Mouse (Mus musculus): Measurements from ENCODE around the gene Thap3. TPM values are rescaled to one million over a fixed set of nuclear protein-coding genes. Genes with fewer than 3 reads are reported as not detected.

Gene Thap3
- total and polyA plus RNA-seq, 3 experiments = 11.0 to 27.6 (median 12.8) TPM

GRCm38 (mm10) chr4:152006137-152006536, 17.3 kb upstream of the Thap3 start:
- Histone ChIP-seq H3K4me2 (ENCODE audit: insufficient read depth, low read depth, poor library complexity, severe bottlenecking) (no peak overlapping the region), H3K27ac (ENCODE audit: insufficient read depth, low read depth) (no peak overlapping the region), H3K9ac (ENCODE audit: insufficient read depth, low read depth) (no peak overlapping the region), H3K4me1 (ENCODE audit: control insufficient read depth in 1 of 2, insufficient read depth in 2 of 2) (peaks cover 9 to 24% of the 10 kb centered on the region in 2 experiments), H3K79me2 (replicated peaks; ENCODE audit: control insufficient read depth, extremely low read depth, insufficient read depth, poor library complexity, severe bottlenecking) (0 out of 2 replicates have a peak, but pooled peaks cover 2% of the 10 kb centered on the region), H3K27me3 (replicated peaks) (peaks cover 18% of the 10 kb centered on the region), H3K9me3 (replicated peaks; ENCODE audit: low read length) (no peaks in the 10 kb centered on the region), H3K36me3 (replicated peaks in 1 of 2; ENCODE audit: control insufficient read depth in 1 of 2, insufficient read depth in 1 of 2, low read length in 1 of 2) (no peaks in the 10 kb centered on the region), H3K4me3 (replicated peaks in 1 of 3; ENCODE audit: low read depth in 2 of 3, low read length in 2 of 3, poor library complexity in 1 of 3) (no peak overlapping the region)
- no peak for DNase-seq (ENCODE audit: extremely low read depth)
- dilution Hi-C loops (cut with MboI; ENCODE audit: extremely low pct_ligation_motif_present, extremely low pct_unique_long_range_greater_than_20kb, low sequenced_read_pairs) (no loop called here), in situ Hi-C loops (cut with MboI; ENCODE audit: low pct_ligation_motif_present, low pct_unique_long_range_greater_than_20kb, low sequenced_read_pairs) (no loop called here)
- TF ChIP-seq BHLHE40 (IDR thresholded peaks at IDR 0.05; ENCODE audit: low read depth, low read length) = no peak
- TF ChIP-seq GABPA (IDR thresholded peaks at IDR 0.05; ENCODE audit: insufficient replicate concordance, low read depth, low read length) = no peak
- 0 out of 2 replicates have a peak, but pooled peaks have one; percentile 2 for TF ChIP-seq SMC3 (IDR thresholded peaks at IDR 0.05; ENCODE audit: low read depth, low read length)
- TF ChIP-seq MYC (IDR thresholded peaks at IDR 0.05; ENCODE audit: low read depth, low read length) = peak; percentile 34; the same call in 1 of the 2 replicates
- no peak for TF ChIP-seq MAZ (IDR thresholded peaks at IDR 0.05; ENCODE audit: low read depth, low read length)
- TF ChIP-seq CTCF (conservative IDR thresholded peaks at IDR 0.05 in 1 of 2, IDR thresholded peaks at IDR 0.05 in 1 of 2; ENCODE audit: low read depth in 2 of 2, low read length in 2 of 2) = peak in 1 of 2 experiments; percentile 52; a peak in 2 of 4 replicates

- H3K9me3 ChIP-seq (replicated peaks; ENCODE audit: low read length) = no peaks in the 10 kb centered on the region
These were observed 13.3 kb upstream of the Thap3 start for GRCm38 (mm10) chr4:152002063-152002462.

GRCm38 (mm10) chr4:152001335-152001734, 12.5 kb upstream of the Thap3 start:
- Histone ChIP-seq H3K27ac (ENCODE audit: insufficient read depth, low read depth) (no peak overlapping the region), H3K9ac (ENCODE audit: insufficient read depth, low read depth) (no peak overlapping the region), H3K4me3 (replicated peaks in 1 of 3; ENCODE audit: low read depth in 2 of 3, low read length in 2 of 3, poor library complexity in 1 of 3) (no peak overlapping the region), H3K27me3 (replicated peaks) (peaks cover 15% of the 10 kb centered on the region), H3K79me2 (replicated peaks; ENCODE audit: control insufficient read depth, extremely low read depth, insufficient read depth, poor library complexity, severe bottlenecking) (no peaks in the 10 kb centered on the region), H3K9me3 (replicated peaks; ENCODE audit: low read length) (no peaks in the 10 kb centered on the region), H3K36me3 (replicated peaks in 1 of 2; ENCODE audit: control insufficient read depth in 1 of 2, insufficient read depth in 1 of 2, low read length in 1 of 2) (no peaks in the 10 kb centered on the region), H3K4me2 (ENCODE audit: insufficient read depth, low read depth, poor library complexity, severe bottlenecking) (no peak overlapping the region), H3K4me1 (ENCODE audit: control insufficient read depth in 1 of 2, insufficient read depth in 2 of 2) (peaks cover 5 to 10% of the 10 kb centered on the region in 2 experiments; a peak in 3 of 4 replicates)
- no peak for DNase-seq (ENCODE audit: extremely low read depth)
- dilution Hi-C loops (cut with MboI; ENCODE audit: extremely low pct_ligation_motif_present, extremely low pct_unique_long_range_greater_than_20kb, low sequenced_read_pairs) (no loop called here), in situ Hi-C loops (cut with MboI; ENCODE audit: low pct_ligation_motif_present, low pct_unique_long_range_greater_than_20kb, low sequenced_read_pairs) (no loop called here)
- TF ChIP-seq MYC (IDR thresholded peaks at IDR 0.05; ENCODE audit: low read depth, low read length) = peak; percentile 26; the same call in 1 of the 2 replicates
- TF ChIP-seq JUN (IDR thresholded peaks at IDR 0.05; ENCODE audit: insufficient read depth, low read depth, low read length) = no peak
- no peak for TF ChIP-seq UBTF (IDR thresholded peaks at IDR 0.05; ENCODE audit: low read depth, low read length)

More at GRCm38 (mm10) chr4:152002063-152002462, 13.3 kb upstream of the Thap3 start:
- no peaks in the 10 kb centered on the region for H3K79me2 ChIP-seq (replicated peaks; ENCODE audit: control insufficient read depth, extremely low read depth, insufficient read depth, poor library complexity, severe bottlenecking)
- dilution Hi-C loops (cut with MboI; ENCODE audit: extremely low pct_ligation_motif_present, extremely low pct_unique_long_range_greater_than_20kb, low sequenced_read_pairs) = no loop called here
- no peak overlapping the region for H3K4me2 ChIP-seq (ENCODE audit: insufficient read depth, low read depth, poor library complexity, severe bottlenecking)
- DNase-seq (ENCODE audit: extremely low read depth) = no peak
- H3K27ac ChIP-seq (ENCODE audit: insufficient read depth, low read depth) = no peak overlapping the region
- in situ Hi-C loops (cut with MboI; ENCODE audit: low pct_ligation_motif_present, low pct_unique_long_range_greater_than_20kb, low sequenced_read_pairs) = no loop called here
- peaks cover 14% of the 10 kb centered on the region for H3K27me3 ChIP-seq (replicated peaks)
- no peaks in the 10 kb centered on the region for H3K36me3 ChIP-seq (replicated peaks in 1 of 2; ENCODE audit: control insufficient read depth in 1 of 2, insufficient read depth in 1 of 2, low read length in 1 of 2)
- H3K9ac ChIP-seq (ENCODE audit: insufficient read depth, low read depth) = no peak overlapping the region
- TF ChIP-seq MAFK (IDR thresholded peaks at IDR 0.05; ENCODE audit: insufficient replicate concordance, low read length) = no peak
- TF ChIP-seq CHD2 (IDR thresholded peaks at IDR 0.05; ENCODE audit: low read length) = no peak
- TF ChIP-seq TBP (conservative IDR thresholded peaks at IDR 0.05; ENCODE audit: low read depth, low read length) = no peak
- TF ChIP-seq E2F4 (IDR thresholded peaks at IDR 0.05; ENCODE audit: insufficient replicate concordance, low read depth, low read length) = no peak
- peaks cover 5 to 8% of the 10 kb centered on the region in 2 experiments; a peak in 3 of 4 replicates for H3K4me1 ChIP-seq (ENCODE audit: control insufficient read depth in 1 of 2, insufficient read depth in 2 of 2)
- no peak overlapping the region for H3K4me3 ChIP-seq (replicated peaks in 1 of 3; ENCODE audit: low read depth in 2 of 3, low read length in 2 of 3, poor library complexity in 1 of 3)

Data from CH12.LX (cell line).